Mouse (Mus musculus) myocyte (in vitro differentiated cells): ENCODE results near the gene Gm5105.

ENCODE experiments used
- MAX ChIP-seq: IDR thresholded peaks from one replicate; pipeline ENCODE4 v1.6.1; 2011; ENCODE audit warnings: low read depth, mild to moderate bottlenecking, control low read depth
- POLR2A ChIP-seq: IDR thresholded peaks from one replicate; pipeline ENCODE4 v1.6.1; 2011; ENCODE audit warnings: low read depth, mild to moderate bottlenecking, control low read depth, moderate library complexity; ENCODE audit not compliant: insufficient read length
- POLR2AphosphoS2 ChIP-seq: IDR thresholded peaks from one replicate; pipeline ENCODE4 v1.6.1; 2011; ENCODE audit warnings: low read depth, control low read depth; ENCODE audit not compliant: insufficient read length
- USF1 ChIP-seq: IDR thresholded peaks from one replicate; pipeline ENCODE4 v1.6.1; 2011; ENCODE audit warnings: low read depth, mild to moderate bottlenecking, control low read depth, moderate library complexity

GRCm38 (mm10) chr3:138114106-138114505 lies 46.9 kb upstream of the Gm5105 start:
- TF ChIP-seq POLR2A (no peak), MAX (no peak), USF1 (no peak), POLR2AphosphoS2 (no peak)
